ENCODE assay signal across 9 mouse cellular contexts in the genomic region with DNA sequence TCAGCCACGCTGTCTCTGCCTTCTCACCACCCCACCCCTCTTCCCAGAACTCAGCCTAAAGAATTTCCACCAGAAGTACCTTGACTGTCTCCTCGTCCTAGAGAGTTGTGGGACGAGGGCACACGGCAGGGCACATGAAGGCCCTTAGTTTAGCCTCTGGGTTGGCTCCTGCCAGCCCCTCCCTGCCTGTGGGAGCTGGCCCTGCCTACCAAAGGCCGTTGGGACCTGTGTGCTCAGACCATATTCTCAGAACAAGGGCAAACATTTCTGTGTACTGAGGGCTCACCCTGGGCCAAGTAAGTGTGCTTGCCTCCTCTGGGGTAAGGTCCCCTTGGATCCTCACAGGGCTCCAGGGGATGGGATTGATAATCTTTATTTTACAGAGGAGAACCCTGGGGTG.
DNase-seq lines count a peak whose midpoint lies in the region; ATAC-seq lines count a peak whose summit lies in the region.
"Had no signal": no experiment of that assay in that cellular context is flagged by ENCODE, and none has a peak within 500 bp of the region (broad histone marks: within the 10 kb centered on the region; RNA-seq: fewer than 3 reads in every experiment).

No protein-coding gene starts in this region.

- no peak for ATAC-seq in hindbrain, embryonic 12.5 days (ENCODE audit: low FRiP score)
- ATAC-seq in midbrain, embryonic 13.5 days: no peak
- ATAC-seq: activated CD4-positive, CD25-positive, alpha-beta regulatory T cell, adult 4 months had no signal

- peaks cover 50% of the 10 kb centered on the region for H3K36me3 ChIP-seq in hindbrain, embryonic 12.5 days
- H3K36me3 ChIP-seq in midbrain, embryonic 13.5 days: peaks cover 51% of the 10 kb centered on the region

- H3K27me3 ChIP-seq in hindbrain, embryonic 12.5 days: no peaks in the 10 kb centered on the region
- no peaks in the 10 kb centered on the region for H3K27me3 ChIP-seq in midbrain, embryonic 13.5 days

- H3K9me3 ChIP-seq in hindbrain, embryonic 12.5 days (replicated peaks): no peaks in the 10 kb centered on the region
- no peaks in the 10 kb centered on the region for H3K9me3 ChIP-seq in midbrain, embryonic 13.5 days

- WGBS in hindbrain, embryonic 12.5 days: 78% methylated on average over 5 of the region's 5 CpGs
- WGBS in midbrain, embryonic 13.5 days: 86% methylated on average over 5 of the region's 5 CpGs

- H3K4me1 ChIP-seq in hindbrain, embryonic 12.5 days: peaks cover 43% of the 10 kb centered on the region
- H3K4me1 ChIP-seq in midbrain, embryonic 13.5 days (replicated peaks): peaks cover 47% of the 10 kb centered on the region

- H3K4me3 ChIP-seq in hindbrain, embryonic 12.5 days: peak overlapping the region; percentile 29; the same call in 1 of the 2 replicates
- no peak overlapping the region for H3K4me3 ChIP-seq in midbrain, embryonic 13.5 days (replicated peaks)

- 0 out of 2 replicates have a peak overlapping the region, but pooled peaks have one; percentile 67 for H3K27ac ChIP-seq in hindbrain, embryonic 12.5 days
- no peak overlapping the region for H3K27ac ChIP-seq in midbrain, embryonic 13.5 days

- H3K4me2 ChIP-seq in hindbrain, embryonic 12.5 days (replicated peaks): peak overlapping the region; percentile 43
- peak overlapping the region; percentile 38; the same call in 1 of the 2 replicates for H3K4me2 ChIP-seq in midbrain, embryonic 13.5 days (replicated peaks)

- no peak overlapping the region; the same call in 1 of the 2 replicates for H3K9ac ChIP-seq in hindbrain, embryonic 12.5 days
- H3K9ac ChIP-seq in midbrain, embryonic 13.5 days (replicated peaks): 0 out of 2 replicates have a peak overlapping the region, but pooled peaks have one; percentile 28

- DNase-seq in adrenal gland, adult 2 months: peak; percentile 49
- DNase-seq in adrenal gland, postnatal 25 days: no peak
- DNase-seq in kidney, postnatal 10 days: peak; percentile 13
- DNase-seq in kidney, postnatal 4 days: no peak
- no peak for DNase-seq in urinary bladder, adult 18-20 months (ENCODE audit: low spot score in 2 of 2)
- DNase-seq in ovary, postnatal 10 days (ENCODE audit: low spot score): no peak

Comparison
In these comparisons a context has a peak if more than half of its experiments do, and no peak if none do; other contexts are left out.
1. DNase-seq: peak in adrenal gland, adult 2 months (single experiment) and kidney, postnatal 10 days (single experiment); none in adrenal gland, postnatal 25 days (single experiment), kidney, postnatal 4 days (0 of 2), urinary bladder, adult 18-20 months (0 of 2) and ovary, postnatal 10 days (single experiment).